In the genomic region with DNA sequence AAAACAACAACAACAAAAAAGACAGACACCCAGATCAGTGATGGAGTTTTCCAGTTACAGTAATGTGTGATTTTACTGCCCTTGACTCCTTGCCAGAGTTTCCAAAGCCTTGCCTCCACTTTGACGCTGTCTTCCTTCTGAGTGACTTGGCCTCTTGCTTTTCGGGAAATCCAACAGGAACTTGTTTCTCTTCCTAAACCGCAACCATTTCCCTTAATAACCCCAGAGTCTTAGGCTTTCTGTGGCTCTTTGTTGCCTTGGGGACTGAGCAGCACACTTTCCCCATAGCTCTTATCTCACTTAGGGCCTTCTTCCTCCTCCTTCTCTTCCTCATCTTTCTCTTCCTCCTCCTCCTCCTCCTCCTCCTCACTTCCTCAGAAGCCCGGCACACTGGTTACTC, we compare ENCODE assay signal across 21 mouse cellular contexts. TPM values are rescaled to one million over a fixed set of nuclear protein-coding genes. Genes with fewer than 3 reads are reported as not detected.
DNase-seq lines count a peak whose midpoint lies in the region; ATAC-seq and TF ChIP-seq lines count a peak whose summit lies in the region.
"Had no signal": no experiment of that assay in that cellular context is flagged by ENCODE, and none has a peak within 500 bp of the region (broad histone marks: within the 10 kb centered on the region; RNA-seq: fewer than 3 reads in every experiment).

No protein-coding gene starts in this region.

- H3K4me2 ChIP-seq in limb, embryonic 12.5 days, result no peak overlapping the region
- H3K4me2 ChIP-seq in limb, embryonic 14.5 days (replicated peaks; ENCODE audit: low read depth, low read length, severe bottlenecking), result no peak overlapping the region
- no peak overlapping the region for H3K4me2 ChIP-seq in forebrain, embryonic 14.5 days (ENCODE audit: low read length)
- H3K4me2 ChIP-seq: embryonic facial prominence, embryonic 13.5 days; forebrain, embryonic 12.5 days; heart, embryonic 12.5 days; hindbrain, embryonic 15.5 days had no signal

- peaks cover 3% of the 10 kb centered on the region; the same call in 1 of the 2 replicates for H3K9me3 ChIP-seq in limb, embryonic 12.5 days
- no peaks in the 10 kb centered on the region for H3K9me3 ChIP-seq in limb, embryonic 10.5 days (replicated peaks)
- no peaks in the 10 kb centered on the region for H3K9me3 ChIP-seq in limb, embryonic 14.5 days (ENCODE audit: control insufficient read depth, low read length)
- H3K9me3 ChIP-seq in forebrain, embryonic 14.5 days (replicated peaks; ENCODE audit: control insufficient read depth, low read length), result peaks cover 4% of the 10 kb centered on the region; the same call in 1 of the 2 replicates
- H3K9me3 ChIP-seq: embryonic facial prominence, embryonic 13.5 days; hindbrain, embryonic 15.5 days had no signal

- peak overlapping the region; percentile 59; the same call in 1 of the 2 replicates for H3K27ac ChIP-seq in limb, embryonic 12.5 days
- H3K27ac ChIP-seq in limb, embryonic 10.5 days, result no peak overlapping the region
- H3K27ac ChIP-seq in limb, embryonic 14.5 days (replicated peaks; ENCODE audit: low read depth, low read length), result 0 out of 2 replicates have a peak overlapping the region, but pooled peaks have one; percentile 58
- no peak overlapping the region for H3K27ac ChIP-seq in forebrain, embryonic 14.5 days (ENCODE audit: low read depth, low read length)
- H3K27ac ChIP-seq: embryonic facial prominence, embryonic 13.5 days; forebrain, embryonic 12.5 days; gastrocnemius, adult 2 months; hindbrain, embryonic 15.5 days had no signal

- 0 out of 2 replicates have a peak, but pooled peaks cover 6% of the 10 kb centered on the region for H3K36me3 ChIP-seq in limb, embryonic 12.5 days
- H3K36me3 ChIP-seq in limb, embryonic 10.5 days, result peaks cover 48% of the 10 kb centered on the region
- no peaks in the 10 kb centered on the region for H3K36me3 ChIP-seq in limb, embryonic 14.5 days (ENCODE audit: control insufficient read depth, insufficient read depth, low read length)
- peaks cover 6% of the 10 kb centered on the region; the same call in 1 of the 2 replicates for H3K36me3 ChIP-seq in forebrain, embryonic 14.5 days (ENCODE audit: control insufficient read depth, insufficient read depth, low read length)
- H3K36me3 ChIP-seq: heart, embryonic 12.5 days; hindbrain, embryonic 15.5 days had no signal

- ATAC-seq in limb, embryonic 12.5 days (ENCODE audit: insufficient number of reproducible peaks, insufficient read depth, low FRiP score, low TSS enrichment, low read depth), result no peak
- peak; percentile 92 for ATAC-seq in common myeloid progenitor, adult 5-6 weeks (replicated peaks; ENCODE audit: low read depth, poor library complexity, severe bottlenecking)
- ATAC-seq in limb, embryonic 14.5 days (ENCODE audit: low FRiP score, low read depth), result no peak
- no peak for ATAC-seq in forebrain, embryonic 14.5 days
- ATAC-seq: activated CD4-positive, CD25-positive, alpha-beta regulatory T cell, adult 4 months; forebrain, postnatal 0 days; Patski had no signal

- 76% methylated on average over 4 of the region's 4 CpGs for WGBS in limb, embryonic 12.5 days
- 80% methylated on average over 4 of the region's 4 CpGs for WGBS in limb, embryonic 10.5 days
- 45% methylated on average over 4 of the region's 4 CpGs for WGBS in limb, embryonic 14.5 days
- 83% methylated on average over 4 of the region's 4 CpGs for WGBS in forebrain, embryonic 14.5 days

- no peaks in the 10 kb centered on the region; the same call in 1 of the 2 replicates for H3K4me1 ChIP-seq in limb, embryonic 12.5 days (replicated peaks)
- no peaks in the 10 kb centered on the region for H3K4me1 ChIP-seq in limb, embryonic 10.5 days
- H3K4me1 ChIP-seq in limb, embryonic 14.5 days (ENCODE audit: control insufficient read depth, insufficient read depth, low read length), result peaks cover 8% of the 10 kb centered on the region; the same call in 1 of the 2 replicates
- H3K4me1 ChIP-seq in forebrain, embryonic 14.5 days (ENCODE audit: control insufficient read depth, insufficient read depth, low read length), result no peaks in the 10 kb centered on the region
- H3K4me1 ChIP-seq: embryonic facial prominence, embryonic 13.5 days; forebrain, embryonic 12.5 days; heart, embryonic 12.5 days; hindbrain, embryonic 15.5 days had no signal

- no peak for TF ChIP-seq POLR2A in limb, embryonic 14.5 days (IDR thresholded peaks at IDR 0.05; ENCODE audit: borderline replicate concordance, extremely low read depth, insufficient read depth, insufficient read length)

- DNase-seq in heart, adult 11 months, result peak; percentile 31
- DNase-seq in heart, adult 18-20 months, result no peak
- DNase-seq in limb, embryonic 10.5 days (ENCODE audit: low spot score), result no peak
- peak; percentile 53 for DNase-seq in limb, embryonic 14.5 days (ENCODE audit: low spot score)
- no peak for DNase-seq in urinary bladder, postnatal 4 days (ENCODE audit: low spot score in 2 of 2)
- DNase-seq in forebrain, embryonic 14.5 days (ENCODE audit: low spot score), result no peak
- DNase-seq: adrenal gland, postnatal 14 days; cerebellum, adult 11-12 months; cerebellum, adult 9-10 months; cerebellum, postnatal 25 days; forebrain, postnatal 0 days; gastrocnemius, adult 2 months; gastrocnemius, postnatal 25 days had no signal

- no peak overlapping the region for H3K9ac ChIP-seq in limb, embryonic 12.5 days (replicated peaks)
- H3K9ac ChIP-seq in limb, embryonic 14.5 days (ENCODE audit: low read depth, low read length, severe bottlenecking), result no peak overlapping the region
- H3K9ac ChIP-seq in forebrain, embryonic 14.5 days (ENCODE audit: low read length), result no peak overlapping the region
- H3K9ac ChIP-seq: embryonic facial prominence, embryonic 13.5 days; forebrain, embryonic 12.5 days; forebrain, postnatal 0 days; heart, embryonic 12.5 days; hindbrain, embryonic 15.5 days had no signal

- no peaks in the 10 kb centered on the region for H3K27me3 ChIP-seq in limb, embryonic 12.5 days
- H3K27me3 ChIP-seq in limb, embryonic 10.5 days (ENCODE audit: low read depth, poor library complexity, severe bottlenecking), result no peaks in the 10 kb centered on the region
- no peaks in the 10 kb centered on the region for H3K27me3 ChIP-seq in limb, embryonic 14.5 days (ENCODE audit: control insufficient read depth, insufficient read depth, low read length)
- no peaks in the 10 kb centered on the region for H3K27me3 ChIP-seq in forebrain, embryonic 14.5 days (replicated peaks; ENCODE audit: control insufficient read depth, insufficient read depth, low read length)
- H3K27me3 ChIP-seq: embryonic facial prominence, embryonic 13.5 days; forebrain, embryonic 12.5 days; heart, embryonic 12.5 days; hindbrain, embryonic 15.5 days; Patski had no signal

- no peak overlapping the region for H3K4me3 ChIP-seq in limb, embryonic 12.5 days (replicated peaks)
- no peak overlapping the region for H3K4me3 ChIP-seq in limb, embryonic 10.5 days
- no peak overlapping the region for H3K4me3 ChIP-seq in limb, embryonic 14.5 days (replicated peaks; ENCODE audit: low read length)
- no peak overlapping the region for H3K4me3 ChIP-seq in forebrain, embryonic 14.5 days (ENCODE audit: low read depth, low read length)
- H3K4me3 ChIP-seq: embryonic facial prominence, embryonic 13.5 days; forebrain, embryonic 12.5 days; gastrocnemius, adult 2 months; heart, embryonic 12.5 days; hindbrain, embryonic 15.5 days had no signal

RNA-seq across cellular contexts. Expression of a gene that starts 19.1 kb away (rescaled TPM):
- 1 to 10 TPM; 1.8 TPM for total RNA-seq in heart, adult 18-20 months (2021)
- 22.0 and 31.9 TPM in 2 replicates for polyA plus RNA-seq in limb, embryonic 12.5 days (2016; fragmentation: Nextera tagmentation; extraction: Ambion mirVana)
- polyA plus RNA-seq in limb, embryonic 10.5 days (2016; fragmentation: Nextera tagmentation; extraction: Ambion mirVana), result 25.2 and 26.7 TPM in 2 replicates
- 6.8 and 10.1 TPM in 2 replicates for total RNA-seq in common myeloid progenitor, adult 5-6 weeks (2017)
- 24.0 and 26.5 TPM in 2 replicates for polyA plus RNA-seq in limb, embryonic 14.5 days (2012; rRNA removed)
- 12.6 and 15.1 TPM in 2 replicates for polyA plus RNA-seq in limb, embryonic 14.5 days (2014; fragmentation: Nextera tagmentation; extraction: Ambion mirVana)
- 44.6 and 57.5 TPM in 2 replicates for polyA plus RNA-seq in forebrain, embryonic 14.5 days (2014; fragmentation: Nextera tagmentation; extraction: Ambion mirVana)

Comparison
In these comparisons a context has a peak if more than half of its experiments do, and no peak if none do; other contexts are left out.
1. DNase-seq: peak in heart, adult 11 months (single experiment) and limb, embryonic 14.5 days (single experiment); none in heart, adult 18-20 months (0 of 2), limb, embryonic 10.5 days (single experiment), urinary bladder, postnatal 4 days (0 of 2) and forebrain, embryonic 14.5 days (single experiment).
2. H3K27ac ChIP-seq: peak in limb, embryonic 12.5 days (single experiment) and limb, embryonic 14.5 days (single experiment); none in limb, embryonic 10.5 days (single experiment) and forebrain, embryonic 14.5 days (single experiment).